Mouse (Mus musculus): ENCODE data around the gene Pigl.

Pigl gene

DNA sequence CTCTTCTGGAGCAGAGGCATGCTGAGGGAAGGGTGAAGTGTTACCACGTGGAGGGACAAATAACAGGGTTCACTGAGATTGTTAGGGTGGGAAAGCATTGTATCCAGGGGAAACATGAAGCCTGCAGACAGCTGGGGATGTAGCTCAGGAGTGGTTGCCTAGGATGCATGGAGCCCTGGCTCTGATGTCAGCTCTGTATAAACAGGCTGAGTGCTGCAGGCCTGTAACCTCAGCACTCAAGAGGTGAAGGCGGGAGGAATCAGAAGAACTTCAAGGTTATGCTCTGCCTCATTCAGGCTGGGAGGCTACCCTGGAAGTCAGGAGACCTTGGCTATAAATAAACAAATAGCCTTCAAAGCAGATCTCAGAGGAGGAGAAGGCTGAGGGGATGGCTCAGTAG, 60.7 kb downstream of the Pigl start:
- DNase-seq (ENCODE audit: low spot score): no peak

- DNase-seq (ENCODE audit: low spot score): no peak
Measured at GRCm38 (mm10) chr11:62522283-62522682, 64.0 kb downstream of the Pigl start.

DNA sequence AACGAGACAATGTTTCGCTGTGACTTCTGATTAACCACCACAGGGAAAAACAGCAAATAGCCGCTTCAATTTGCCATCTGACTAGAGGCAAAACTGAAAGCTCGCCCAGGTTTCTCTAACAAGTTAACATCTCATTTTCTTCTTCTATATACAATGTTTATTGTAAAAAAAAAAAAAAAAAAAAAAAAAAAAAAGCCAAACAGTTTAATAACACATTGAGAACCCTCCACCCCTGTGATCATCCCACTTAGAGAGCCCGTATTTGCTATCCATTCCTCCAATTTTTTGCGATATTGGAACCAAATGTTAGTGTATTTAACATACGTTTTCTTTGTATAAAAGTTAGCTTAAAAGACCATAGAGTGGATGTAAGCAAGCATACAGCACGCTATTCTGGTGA, 78.8 kb downstream of the Pigl start:
- DNase-seq (ENCODE audit: low spot score): no peak

- DNase-seq (ENCODE audit: low spot score): no peak
Measured at GRCm38 (mm10) chr11:62537590-62537989, 79.3 kb downstream of the Pigl start.

DNA sequence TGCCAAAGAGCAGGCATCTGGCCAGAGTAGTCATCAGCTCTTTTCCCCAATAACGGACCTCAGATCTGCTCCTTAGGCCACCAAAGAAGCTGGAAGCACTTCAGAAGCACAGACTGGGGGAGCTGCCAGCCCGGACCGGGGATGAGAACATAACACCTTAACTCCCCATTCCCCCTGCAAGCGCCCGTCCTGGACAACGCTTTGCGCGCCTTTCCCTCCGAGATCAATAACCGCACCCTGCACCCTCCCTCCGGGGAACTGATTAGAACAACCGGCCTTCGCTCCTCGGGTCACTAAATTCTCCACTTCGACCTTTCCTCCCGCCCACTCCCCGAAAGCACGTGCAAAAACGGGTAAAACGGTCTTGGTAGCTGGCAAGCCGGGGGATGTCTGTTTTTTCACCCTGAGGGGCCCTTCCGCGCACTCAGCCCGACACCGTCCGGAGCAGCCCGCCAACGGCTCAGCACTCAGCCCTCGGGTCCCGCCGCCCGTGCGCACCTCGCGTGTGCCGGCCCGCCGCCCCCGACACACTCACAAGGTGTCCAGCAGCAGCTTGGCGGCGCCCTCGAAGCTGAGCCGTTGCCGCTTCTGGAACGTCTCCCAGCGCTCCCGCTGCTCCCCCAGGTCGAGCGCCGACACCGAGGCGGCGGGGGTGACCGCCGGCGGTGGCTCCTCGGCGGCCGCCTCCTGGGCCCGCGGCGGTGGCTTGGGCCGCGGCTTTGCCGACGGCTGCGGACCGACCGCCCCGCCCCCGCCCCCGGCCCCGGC, 80.2 kb downstream of the Pigl start:
- DNase-seq (ENCODE audit: low spot score): peak; percentile 46

GRCm38 (mm10) chr11:62539089-62539890, 81.0 kb downstream of the Pigl start, which contains the start of gene Cenpv:
Cenpv (minus strand) TSS chr11:62539261.
- DNase-seq (ENCODE audit: low spot score): peak; percentile 53

DNA sequence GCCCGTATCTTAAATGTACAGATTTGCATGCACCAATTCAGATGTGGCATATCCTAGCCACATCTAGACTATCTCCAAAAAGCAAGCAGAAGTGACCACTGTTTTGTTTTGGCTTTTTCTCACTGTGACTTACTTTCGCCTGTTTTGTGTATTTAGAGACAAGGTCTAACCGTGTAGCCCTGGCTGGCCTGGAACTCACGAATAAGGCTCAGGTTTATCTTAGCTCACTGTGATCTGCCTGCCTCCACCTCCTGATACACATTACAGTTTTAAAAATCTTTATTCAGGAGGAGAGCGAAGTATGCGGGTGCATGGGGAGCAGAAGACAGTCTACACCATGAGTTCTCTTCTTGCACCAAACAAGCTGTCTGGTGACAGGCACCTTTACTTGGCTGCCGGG, 81.9 kb downstream of the Pigl start:
- no peak for DNase-seq (ENCODE audit: low spot score)

DNA sequence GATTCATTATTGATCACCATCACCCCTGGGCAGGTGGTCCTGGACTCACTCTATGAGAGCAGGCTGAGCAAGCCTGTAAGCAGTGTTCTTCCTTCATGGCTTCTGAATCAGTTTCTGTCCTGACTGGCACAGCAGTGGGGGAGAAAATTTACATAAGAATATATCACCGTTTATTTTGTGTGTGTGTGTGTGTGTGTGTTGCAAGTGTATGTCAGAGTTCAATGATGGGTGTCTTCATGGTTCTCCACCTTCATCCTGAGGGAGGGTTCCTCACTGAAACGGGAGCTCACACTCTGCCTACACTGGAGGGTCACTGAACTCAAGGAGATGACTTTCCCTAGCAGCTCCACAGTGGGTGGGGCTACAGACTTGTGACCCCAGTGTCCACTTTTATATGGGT, 82.7 kb downstream of the Pigl start:
- DNase-seq (ENCODE audit: low spot score): no peak

- no peak for DNase-seq (ENCODE audit: low spot score)
Measured at GRCm38 (mm10) chr11:62541581-62541980, 83.3 kb downstream of the Pigl start.

GRCm38 (mm10) chr11:62543991-62544390, 85.7 kb downstream of the Pigl start:
- no peak for DNase-seq (ENCODE audit: low spot score)

DNA sequence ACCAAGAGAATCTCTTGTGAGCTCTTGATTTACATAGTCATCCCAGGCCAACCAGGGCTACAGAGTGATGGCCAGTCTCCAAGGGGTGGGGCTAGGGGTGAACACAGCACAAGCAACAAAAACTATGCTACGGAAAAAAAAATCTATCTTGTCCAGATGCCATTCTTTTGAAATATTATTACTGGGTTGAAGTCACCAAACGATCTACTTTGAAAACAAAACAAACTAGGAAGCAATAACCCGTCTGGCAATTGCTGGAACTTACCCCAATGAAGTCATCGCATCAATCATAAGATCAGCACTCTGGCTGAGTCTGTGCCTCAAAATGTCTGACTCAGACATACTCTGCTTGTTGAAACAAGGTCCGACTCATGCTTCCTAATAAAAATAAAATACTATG, 91.5 kb downstream of the Pigl start:
- DNase-seq (ENCODE audit: low spot score): no peak

DNA sequence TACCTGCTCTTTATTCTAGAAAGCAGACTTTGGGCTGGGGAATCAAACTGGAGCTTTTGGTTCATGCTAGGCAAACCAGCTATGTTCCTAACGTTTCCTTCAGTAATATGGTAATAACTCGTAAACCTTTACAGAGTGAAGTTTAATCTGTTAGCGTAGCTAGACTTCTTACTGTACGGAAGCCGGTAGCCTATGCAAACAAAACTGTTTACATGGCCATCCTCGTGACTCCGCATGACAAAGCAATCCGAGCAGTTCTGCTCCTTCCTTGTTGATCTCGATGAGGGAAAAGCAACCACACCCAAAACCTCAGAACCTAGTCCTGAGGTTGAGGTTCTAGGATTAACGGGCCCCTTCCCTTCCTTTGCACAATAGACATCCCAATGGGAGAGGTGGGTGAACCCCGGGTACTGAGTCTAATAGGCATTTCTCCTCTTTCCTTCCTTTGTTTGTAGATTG, 92.0 kb downstream of the Pigl start:
- peak; percentile 75 for DNase-seq (ENCODE audit: low spot score)

GRCm38 (mm10) chr11:62550727-62551225, 92.5 kb downstream of the Pigl start, which contains the start of gene Ubb:
Ubb (plus strand) TSS chr11:62551171.
- DNase-seq (ENCODE audit: low spot score): peak; percentile 99

DNA sequence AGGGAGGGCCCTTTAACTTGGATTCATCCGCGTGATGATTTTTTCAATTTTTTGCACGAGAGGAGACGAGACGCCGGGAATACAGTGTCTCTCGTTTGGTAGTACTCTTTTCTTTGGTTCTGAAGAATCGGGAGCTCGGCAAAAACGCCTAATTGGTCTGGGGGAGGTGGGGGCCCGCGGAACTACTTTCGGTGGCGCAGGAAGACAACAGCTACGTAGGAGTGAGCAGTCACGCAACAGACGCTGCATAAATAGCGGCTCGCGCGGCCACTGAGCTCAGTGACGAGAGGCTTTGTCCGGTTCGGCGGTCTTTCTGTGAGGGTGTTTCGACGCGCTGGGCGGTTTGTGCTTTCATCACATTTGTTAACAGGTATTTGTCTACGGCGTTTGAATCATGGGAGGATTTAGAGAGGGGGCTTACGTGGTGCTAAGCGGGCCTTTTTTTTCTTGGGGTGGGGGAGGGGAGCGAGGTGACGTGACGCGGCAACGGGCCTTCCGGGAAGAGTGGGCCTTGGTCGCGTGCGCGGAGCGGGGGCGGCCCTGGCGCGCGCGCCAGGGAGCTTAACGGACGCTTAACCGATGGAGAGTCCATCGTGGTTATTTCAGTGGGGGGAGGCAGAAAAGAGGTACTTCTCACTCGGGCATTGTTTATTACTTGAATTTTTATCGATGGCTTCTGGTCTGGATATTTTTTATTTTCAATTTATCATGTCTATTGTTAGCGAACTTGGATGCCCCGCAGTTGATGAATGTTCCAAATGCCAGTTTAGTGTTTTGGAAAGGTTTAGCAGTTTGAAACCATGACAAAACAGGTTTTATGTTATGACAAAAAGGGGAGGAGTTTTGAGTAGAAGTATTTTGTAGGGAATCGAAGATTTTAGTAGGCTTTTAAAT, 93.2 kb downstream of the Pigl start:
- DNase-seq (ENCODE audit: low spot score): peak; percentile 83

DNA sequence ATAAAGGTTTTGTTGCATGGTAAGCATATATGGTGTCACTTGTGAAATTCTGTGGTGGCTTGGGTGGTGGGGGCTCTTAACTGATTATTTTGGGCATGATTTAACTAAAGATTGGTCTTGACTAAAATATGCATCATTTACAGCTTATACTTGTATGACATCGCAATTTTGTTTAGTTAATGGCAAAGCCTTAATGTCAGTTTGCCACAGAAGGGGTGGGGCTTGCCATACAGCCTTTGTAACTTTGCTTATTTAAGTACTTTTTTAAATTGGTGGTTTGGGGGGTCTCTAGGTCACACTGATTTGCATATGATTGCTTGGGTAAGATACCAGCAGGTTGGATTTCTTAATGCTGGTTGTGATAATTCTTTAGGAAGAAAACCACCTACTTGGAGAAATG, 94.9 kb downstream of the Pigl start:
- DNase-seq (ENCODE audit: low spot score): no peak

GRCm38 (mm10) chr11:62553633-62554032, 95.4 kb downstream of the Pigl start:
- DNase-seq (ENCODE audit: low spot score): no peak

- no peak for DNase-seq (ENCODE audit: low spot score)
Measured at GRCm38 (mm10) chr11:62554163-62554855, 96.0 kb downstream of the Pigl start.

DNA sequence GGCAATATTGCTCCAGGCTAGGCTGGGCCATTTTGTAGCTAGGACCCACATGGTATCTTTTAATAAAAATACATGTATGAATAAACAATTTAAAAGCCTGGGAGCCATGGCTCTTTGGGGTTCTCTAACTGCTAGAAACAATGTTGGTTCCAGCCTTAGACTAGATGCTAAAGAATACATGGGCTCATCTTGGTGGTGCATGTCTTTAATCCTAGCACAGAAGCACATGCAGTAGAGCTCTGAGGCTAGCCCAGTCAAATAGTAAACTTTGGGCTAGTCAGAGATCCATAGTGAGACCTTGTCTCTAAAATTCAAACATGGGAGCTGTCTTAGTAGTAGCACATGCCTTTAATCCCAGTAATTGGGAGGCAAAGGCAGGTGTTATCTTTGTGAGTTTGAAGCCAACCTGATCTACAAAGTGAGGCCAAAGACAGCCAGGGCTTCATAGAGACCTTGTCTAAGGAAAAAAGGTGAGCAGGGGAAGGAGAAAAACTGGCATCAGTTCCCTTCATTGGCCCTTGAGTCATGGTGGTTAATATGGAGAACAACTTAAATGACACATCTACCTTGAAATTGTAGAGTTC, 96.8 kb downstream of the Pigl start:
- no peak for DNase-seq (ENCODE audit: low spot score)

- no peak for DNase-seq (ENCODE audit: low spot score)
Measured at GRCm38 (mm10) chr11:62555896-62556412, 97.7 kb downstream of the Pigl start.

DNA sequence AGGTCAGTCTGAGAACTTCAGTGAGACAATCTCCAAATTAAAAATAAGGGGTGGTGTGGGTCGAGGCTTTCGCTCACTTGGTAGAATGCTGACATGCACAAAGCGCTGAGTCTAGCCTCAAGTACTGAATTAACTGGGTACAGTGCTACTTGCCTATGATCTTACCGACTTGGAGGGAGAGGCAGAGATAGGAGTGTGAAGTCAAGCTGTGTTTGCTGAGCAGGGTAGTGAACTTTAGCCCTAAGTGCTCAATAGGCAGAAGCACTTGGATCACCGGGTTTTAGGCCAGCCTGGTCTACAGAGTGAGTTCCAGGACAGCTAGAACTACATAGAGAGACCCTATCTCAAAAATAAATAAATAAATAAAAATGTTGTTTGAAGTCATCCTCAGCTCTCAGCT, 98.9 kb downstream of the Pigl start:
- no peak for DNase-seq (ENCODE audit: low spot score)

GRCm38 (mm10) chr11:62558152-62558551, 99.9 kb downstream of the Pigl start:
- no peak for DNase-seq (ENCODE audit: low spot score)

Measured in c-Kit-positive CD71-positive TER-119-positive erythroid progenitor cells, embryonic 14.5 days (primary cell).